Mouse (Mus musculus) heart, postnatal 14 days (tissue): ENCODE data around the gene Stx11. TPM values are rescaled to one million over a fixed set of nuclear protein-coding genes. Genes with fewer than 3 reads are reported as not detected.

Experiments used
- DNase-seq, 2 experiments: peaks; one replicate each; pipeline ENCODE4 v3.0.0; 2021 to 2022
- intact Hi-C: fragments of 180-260 bp; cut with DNase I; formaldehyde crosslinking; loops from one replicate; pipeline ENCODE4 v1.15.1; 2025
- total RNA-seq, 2 experiments: library from RNA; stranded (reverse); gene quantifications; 2 replicates each; pipeline ENCODE4 v1.2.3; 2021

Gene Stx11
- total RNA-seq, 2 experiments from 2014 or later: 1.8 to 1.9 TPM

DNA sequence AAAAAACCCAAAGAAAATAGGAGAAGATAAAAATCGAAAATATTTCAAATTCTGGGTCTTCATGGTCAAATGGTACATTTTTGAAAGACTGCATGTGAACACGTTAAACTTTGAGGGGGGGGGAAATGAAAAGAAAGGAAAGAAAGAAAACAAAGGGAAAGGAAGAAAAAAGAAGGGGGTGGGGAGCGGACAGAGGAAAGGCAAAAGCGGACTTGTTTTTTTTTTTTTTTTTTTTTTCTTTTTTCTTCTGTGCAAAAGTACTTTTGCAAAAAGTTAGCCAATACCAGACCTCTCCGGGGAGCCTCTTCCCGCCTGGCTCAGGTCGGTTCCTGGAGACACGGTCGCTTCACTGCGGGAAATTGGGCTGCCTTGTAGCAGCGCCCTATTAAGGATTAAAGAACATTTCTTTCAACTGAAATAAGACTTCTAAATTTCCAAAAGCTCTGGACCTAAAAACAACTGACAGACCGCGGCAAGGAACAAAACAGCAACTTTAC, 42.0 kb downstream of the Stx11 start:
- no peak for DNase-seq
- intact Hi-C loops: loop anchor here (2.0 to 5.0 kb wide), 4 partner anchors 53 to 230 kb away; partner anchors contain the start of gene Utrn

DNA sequence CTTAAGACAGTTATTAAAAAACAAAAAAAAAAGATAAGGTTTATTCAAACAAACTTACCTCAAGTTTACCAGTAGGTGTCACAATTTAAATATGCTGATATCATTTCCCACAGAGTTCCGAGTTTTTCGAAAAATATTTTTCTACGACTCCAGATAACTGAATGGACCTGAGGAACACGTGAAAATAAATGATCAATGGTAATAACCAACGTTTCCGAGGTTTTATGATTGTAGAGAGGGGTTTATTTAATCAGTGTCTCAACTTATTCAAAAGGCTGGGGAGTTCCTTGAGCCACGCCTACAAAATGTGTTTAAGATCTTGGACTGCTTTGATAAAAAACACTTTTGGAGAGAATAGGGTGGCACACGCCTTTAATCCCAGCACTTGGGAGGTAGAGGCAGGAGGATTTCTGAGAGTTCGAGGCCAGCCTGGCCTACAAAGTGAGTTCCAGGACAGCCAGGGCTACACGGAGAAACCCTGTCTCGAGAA, 42.5 kb downstream of the Stx11 start:
- intact Hi-C loops: loop anchor here (2.0 to 5.0 kb wide), 4 partner anchors 53 to 229 kb away; partner anchors contain the start of gene Utrn
- peak; percentile 9 to 27 for DNase-seq

DNA sequence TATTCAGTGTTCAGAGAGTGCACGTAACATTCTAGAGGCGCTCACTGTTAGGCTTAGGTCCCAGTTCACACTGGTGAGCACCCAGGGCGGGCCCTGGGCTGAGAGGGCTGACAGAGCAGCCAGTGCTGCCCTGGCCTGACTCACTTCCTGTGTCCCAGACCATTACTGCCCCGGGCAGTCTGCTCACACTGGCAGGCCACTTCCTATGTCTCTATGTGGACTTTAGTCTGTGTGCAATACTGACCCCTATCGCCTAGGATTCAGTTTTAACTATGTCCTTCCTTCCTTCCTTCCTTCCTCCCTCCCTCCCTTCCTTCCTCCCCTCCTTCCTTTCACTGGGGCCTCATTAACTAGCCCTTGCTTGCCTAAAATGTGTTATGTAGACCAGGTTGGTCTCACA, 44.8 kb downstream of the Stx11 start:
- DNase-seq: peak; percentile 29 to 43
- intact Hi-C loops: no loop called here

DNA sequence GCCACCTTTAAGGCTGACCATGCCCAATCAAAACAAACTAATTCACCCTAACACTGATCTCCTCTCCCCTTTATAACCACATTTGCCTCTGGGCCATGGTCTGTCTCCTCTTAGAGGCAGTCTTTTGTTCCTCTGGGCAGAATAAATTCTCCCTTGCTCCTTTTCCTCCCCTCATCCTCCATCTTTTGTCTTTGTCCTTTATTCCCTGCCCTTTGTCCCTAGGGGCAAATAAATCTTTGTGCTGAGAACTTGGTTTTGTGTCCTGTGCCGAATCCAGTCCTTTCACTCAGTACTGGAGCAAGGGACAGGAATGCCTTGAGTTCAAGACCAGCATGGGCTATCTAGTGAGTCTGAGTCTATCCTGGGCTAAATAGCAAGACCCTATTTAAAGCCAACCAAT, 46.5 kb downstream of the Stx11 start:
- DNase-seq: no peak
- intact Hi-C loops: no loop called here

DNA sequence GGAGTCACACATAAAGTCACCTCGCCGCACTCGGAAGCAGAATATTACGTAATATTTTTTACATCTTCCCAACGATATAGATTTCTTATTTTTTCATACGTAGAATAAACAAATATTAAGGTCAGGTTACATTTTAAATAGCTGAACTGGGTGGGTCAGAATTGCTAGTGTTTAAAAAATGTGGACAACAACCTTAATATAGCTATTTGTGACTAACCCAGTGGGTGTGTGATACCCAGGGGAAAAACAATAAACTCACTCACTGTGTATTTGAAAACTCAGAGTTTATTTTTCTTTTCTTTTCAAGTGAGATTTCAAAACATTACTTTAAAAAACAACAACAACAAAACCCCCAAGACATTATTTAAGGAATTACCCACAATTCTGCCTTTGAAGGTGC, 47.7 kb downstream of the Stx11 start:
- intact Hi-C loops: no loop called here

DNA sequence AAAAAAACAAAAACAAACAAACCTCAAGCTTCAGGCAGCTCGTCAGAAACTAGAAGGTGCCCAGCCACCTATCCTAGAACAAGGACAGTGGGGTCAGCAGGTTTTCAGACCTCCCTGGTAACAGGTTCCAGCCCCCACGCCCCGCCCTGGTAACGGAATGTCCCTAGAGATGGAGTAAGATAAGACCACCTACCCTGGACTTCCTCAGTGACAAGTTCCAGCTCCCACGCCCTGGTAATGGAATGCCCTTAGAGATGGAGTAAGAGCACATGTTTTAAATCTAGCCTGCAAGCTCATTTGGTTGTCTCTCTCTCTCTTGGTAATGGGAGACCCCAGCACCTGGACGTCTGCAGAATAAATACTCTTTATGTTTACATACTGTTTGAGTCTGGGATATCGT, 48.3 kb downstream of the Stx11 start:
- DNase-seq: no peak
- intact Hi-C loops: no loop called here

More for the DNA sequence above, 47.7 kb downstream of the Stx11 start:
- no peak for DNase-seq

DNA sequence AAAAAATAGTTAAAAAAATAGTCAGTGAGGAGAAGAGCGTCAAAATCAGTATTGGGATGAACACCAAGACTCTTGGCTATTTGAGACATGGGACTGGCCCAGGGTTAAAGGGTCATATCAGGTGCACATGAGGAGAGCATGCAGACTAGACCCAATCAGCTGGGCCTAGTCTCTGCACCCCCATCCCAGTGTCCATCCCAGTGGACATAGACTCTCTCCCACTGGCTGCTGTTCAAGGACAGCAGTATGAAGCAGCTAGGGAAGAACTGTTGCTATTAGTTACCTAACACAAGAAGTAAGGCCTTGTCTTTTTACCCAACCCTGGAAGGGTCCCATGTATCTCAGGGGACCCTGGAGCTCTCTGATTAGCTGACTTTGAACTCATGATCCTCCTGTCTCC, 49.9 kb downstream of the Stx11 start:
- intact Hi-C loops: no loop called here
- no peak for DNase-seq

DNA sequence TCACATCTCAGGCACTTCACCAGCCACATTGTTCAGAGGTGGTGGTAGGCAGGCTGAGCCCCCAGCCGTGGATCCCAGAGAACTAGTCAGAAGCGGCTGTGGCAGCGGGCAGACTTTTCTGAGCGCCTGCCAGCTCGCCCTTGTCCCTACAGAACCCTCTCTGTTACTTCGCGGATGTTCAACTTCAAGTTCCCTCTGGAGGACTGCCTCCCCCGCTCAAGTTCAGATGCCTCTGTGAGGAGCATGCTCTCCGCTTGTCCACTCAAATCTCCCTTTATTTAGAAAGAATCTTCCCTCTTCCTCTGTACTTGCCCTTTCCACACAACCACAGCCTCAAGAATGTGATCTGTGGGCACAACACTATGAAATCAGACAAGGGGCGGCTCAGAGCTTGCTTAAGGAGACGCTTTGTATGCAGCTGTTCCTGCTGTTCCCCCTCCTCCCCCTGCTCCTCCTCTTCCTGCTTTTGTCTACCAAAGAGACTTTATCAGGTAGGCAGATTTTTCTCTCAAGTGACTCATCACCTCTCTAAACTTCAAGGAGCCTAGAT, 52.0 kb downstream of the Stx11 start:
- intact Hi-C loops: no loop called here
- DNase-seq: peak; percentile 34 to 41

DNA sequence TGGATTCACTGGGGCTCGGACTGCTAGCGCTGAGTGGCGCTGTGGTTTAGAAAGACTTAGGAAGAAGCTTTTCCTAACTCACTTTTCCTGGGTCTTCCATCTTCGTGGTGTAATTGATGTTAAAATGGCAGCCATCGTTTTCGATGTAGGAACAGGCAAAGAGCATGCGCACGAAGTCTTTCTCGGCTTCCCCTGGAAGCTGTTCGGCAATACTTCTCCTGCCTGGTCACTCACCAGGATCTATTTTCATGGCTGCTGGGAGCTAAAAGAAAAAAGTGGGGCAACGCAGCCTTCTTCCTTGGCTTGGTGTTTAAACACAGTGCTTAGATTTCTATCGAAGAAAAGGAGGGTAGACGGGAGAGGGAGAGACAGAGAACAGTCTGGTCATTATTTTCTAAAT, 52.6 kb downstream of the Stx11 start:
- no peak for DNase-seq
- intact Hi-C loops: no loop called here

DNA sequence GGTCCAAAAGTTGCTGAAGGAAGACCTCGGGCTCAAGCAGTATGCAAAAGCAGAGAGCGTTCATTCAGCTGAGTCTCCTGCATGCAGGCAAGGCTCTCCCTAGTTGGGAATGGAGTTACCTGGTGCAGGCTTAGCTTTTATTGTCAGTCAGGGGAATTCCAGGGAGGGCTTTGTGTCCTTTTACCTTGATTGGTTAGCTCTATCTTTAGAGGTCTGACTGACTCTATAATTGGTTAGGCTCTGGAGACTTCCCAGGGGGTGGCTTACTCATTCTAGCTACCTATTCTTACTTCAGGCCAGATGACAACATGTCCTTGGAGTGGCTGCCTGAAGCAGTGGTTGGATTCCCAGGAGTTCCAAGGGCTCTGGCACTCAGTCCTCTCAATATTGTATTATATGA, 54.2 kb downstream of the Stx11 start:
- intact Hi-C loops: no loop called here
- no peak for DNase-seq

DNA sequence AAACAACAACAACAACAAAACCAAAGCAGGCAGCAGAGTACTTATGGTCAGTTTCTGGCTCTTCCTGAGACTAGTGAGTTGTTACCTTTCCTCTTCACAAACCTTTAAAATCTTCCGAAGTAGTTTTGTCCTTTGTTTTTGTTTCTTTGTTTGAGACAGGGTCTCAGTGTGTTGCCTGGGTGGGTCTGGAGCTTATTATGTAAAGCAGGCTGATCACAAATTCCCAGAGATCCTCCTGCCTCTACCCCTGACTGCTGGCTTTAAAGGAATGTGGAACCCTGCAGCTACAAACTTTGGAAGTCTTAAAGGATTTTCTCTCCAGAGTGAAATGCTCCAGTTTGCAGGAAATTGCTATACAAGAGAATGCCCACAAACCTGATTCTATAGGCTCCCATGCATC, 54.9 kb downstream of the Stx11 start:
- no peak for DNase-seq
- intact Hi-C loops: no loop called here

DNA sequence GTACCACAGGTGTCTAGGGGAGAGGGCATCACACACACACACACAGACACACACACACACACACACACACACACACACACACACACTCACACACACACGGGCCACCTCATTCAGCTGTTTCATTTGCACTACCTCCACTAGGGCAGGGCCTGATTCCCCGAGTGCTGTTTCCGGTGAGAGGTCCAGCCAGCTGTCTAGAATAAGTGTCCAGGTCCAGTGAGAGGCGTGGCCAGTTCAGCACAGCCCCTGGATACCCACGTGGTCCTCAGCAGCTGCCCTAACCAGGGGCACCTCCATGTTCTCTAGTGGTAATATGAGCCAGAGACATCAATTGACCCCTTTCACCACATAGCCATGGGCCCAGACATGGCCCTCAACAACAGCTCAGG, 60.0 kb downstream of the Stx11 start:
- intact Hi-C loops: no loop called here
- no peak for DNase-seq

DNA sequence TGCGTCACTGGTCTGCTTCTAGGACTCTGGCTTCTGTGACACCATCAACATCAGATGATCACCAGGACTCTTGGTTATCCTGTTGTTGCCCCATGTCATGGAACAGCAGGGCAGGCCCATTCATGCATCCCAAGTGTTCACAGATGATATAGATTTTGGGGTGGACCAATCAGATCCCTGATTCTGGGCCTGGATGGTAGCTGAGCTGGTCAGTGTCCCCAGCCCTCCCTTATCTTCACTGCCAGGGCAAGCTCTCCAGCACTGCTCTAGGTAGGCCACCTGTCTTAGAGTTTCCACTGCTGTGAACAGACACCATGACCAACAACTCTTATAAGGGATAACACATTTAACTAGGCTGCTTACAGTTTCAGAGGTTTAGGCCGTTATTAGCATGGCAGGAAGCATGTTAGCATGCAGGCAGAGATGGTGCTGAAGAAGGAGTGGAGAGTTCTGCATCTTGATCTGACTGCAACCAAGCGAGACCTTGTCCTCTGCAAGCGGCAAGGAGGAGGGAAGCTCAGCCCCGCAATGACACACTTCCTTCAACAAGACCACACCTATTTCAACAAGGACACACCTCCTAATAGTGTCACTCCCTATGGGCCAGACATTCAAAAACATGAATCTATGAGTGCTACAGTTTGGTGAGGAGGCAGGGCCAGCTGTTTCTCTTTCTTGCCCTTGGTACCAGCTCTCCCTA, 60.5 kb downstream of the Stx11 start:
- no peak for DNase-seq
- intact Hi-C loops: no loop called here

DNA sequence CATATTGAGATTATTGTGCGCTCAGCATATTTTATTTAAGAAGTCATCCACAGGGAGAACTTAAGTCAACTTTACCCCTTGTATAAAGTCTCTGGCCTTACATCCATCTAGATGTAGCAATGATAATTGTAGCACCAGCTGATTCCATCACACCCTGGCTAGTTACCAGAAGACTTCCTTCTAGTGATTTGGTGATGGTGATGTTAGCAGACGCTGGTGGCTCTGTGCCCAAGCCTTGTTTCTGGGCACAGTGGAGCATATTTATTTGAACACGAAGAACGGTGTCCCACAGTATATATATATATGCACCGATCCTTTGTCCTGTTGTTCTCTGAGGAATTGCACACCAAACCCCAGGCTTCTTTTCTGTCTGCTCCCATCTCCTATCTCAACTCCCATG, 64.2 kb downstream of the Stx11 start:
- no peak for DNase-seq
- intact Hi-C loops: no loop called here

DNA sequence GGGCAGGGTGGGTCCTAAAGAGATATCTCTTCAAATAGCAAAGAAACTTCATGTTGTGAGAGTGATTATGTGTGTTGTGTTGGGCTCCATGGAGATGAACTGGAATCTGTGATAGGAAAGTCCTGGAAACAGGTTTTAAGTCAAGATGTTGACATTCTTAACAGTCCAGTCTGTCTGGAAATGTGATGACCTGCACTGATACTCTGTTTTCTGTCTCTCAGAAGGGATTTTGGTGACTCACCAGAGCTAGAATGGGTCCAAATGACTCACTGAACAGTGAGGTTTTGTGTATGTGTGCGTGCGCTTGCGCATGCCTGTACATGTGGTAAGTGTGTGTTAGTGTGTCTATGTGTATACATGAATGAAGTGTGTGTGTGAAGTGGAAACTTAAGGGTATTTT, 70.8 kb downstream of the Stx11 start:
- intact Hi-C loops: no loop called here
- no peak for DNase-seq

DNA sequence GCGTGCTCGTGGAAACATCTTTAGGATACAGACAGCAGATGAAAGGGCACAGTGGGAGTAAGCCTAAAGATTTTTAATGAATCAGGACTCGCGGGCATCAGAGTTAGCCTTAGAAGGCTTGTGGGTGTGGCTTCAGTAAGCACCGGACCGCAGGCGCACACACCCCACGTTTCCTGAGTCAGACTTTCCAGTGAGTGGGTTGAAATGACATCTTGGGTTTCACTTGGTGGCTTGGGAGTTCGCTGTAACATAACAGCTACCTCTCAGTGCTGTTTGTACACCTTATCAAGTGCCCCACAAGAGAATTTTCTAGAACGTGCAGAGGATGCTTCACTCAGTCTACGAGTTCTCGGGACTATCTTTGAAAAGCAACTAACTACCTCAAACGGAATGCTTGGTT, 75.7 kb downstream of the Stx11 start:
- DNase-seq: no peak
- intact Hi-C loops: no loop called here

Other genes starting within 250 kb of the Stx11 start
- gene Utrn, start 94.9 kb downstream of the Stx11 start, total RNA-seq: 10 to 100 TPM; 69.6 to 72.4 TPM
- 1 to 10 TPM; 5.9 to 6.1 TPM for gene Sf3b5, start 41.0 kb upstream of the Stx11 start, total RNA-seq
- 10 to 100 TPM; 22.7 to 23.3 TPM for gene Plagl1, start 96.2 kb upstream of the Stx11 start, total RNA-seq
- not detected for gene Zc2hc1b, start 213.7 kb upstream of the Stx11 start, total RNA-seq
- gene Ltv1, start 228.9 kb upstream of the Stx11 start, total RNA-seq: 10 to 100 TPM; 19.9 to 20.1 TPM